Mouse (Mus musculus) bone marrow macrophage, adult 2 months (primary cell): Measurements from ENCODE around the gene Pspn.

Experiments used
- CTCF ChIP-seq: IDR thresholded peaks from 2 replicates; pipeline ENCODE4 v1.5.1; 2012; ENCODE audit warnings: low read depth, mild to moderate bottlenecking, low read length, moderate library complexity
- POLR2A ChIP-seq: IDR thresholded peaks from 2 replicates; pipeline ENCODE4 v1.6.1; 2012; ENCODE audit warnings: mild to moderate bottlenecking, low read depth, low read length, borderline replicate concordance

GRCm38 (mm10) chr17:56990966-56991365 is 8.9 kb downstream of the Pspn start:
- TF ChIP-seq POLR2A (no peak), CTCF (no peak)
